Mouse (Mus musculus): ENCODE measurements at regions not wholly inside any gene's neighbourhood (a gene's known extent, or its start where the extent isn't known, plus 50 kb on each side); places are given as distances from the start of the nearest gene placed in this dataset.
A peak's percentile ranks its signal among the peaks of the same experiment; 100 is the strongest.

- DNase-seq (ENCODE audit: extremely low spot score): no peak
Measured at GRCm38 (mm10) chrX:13014051-13014450, 57.2 kb upstream of the Usp9x start.

DNA sequence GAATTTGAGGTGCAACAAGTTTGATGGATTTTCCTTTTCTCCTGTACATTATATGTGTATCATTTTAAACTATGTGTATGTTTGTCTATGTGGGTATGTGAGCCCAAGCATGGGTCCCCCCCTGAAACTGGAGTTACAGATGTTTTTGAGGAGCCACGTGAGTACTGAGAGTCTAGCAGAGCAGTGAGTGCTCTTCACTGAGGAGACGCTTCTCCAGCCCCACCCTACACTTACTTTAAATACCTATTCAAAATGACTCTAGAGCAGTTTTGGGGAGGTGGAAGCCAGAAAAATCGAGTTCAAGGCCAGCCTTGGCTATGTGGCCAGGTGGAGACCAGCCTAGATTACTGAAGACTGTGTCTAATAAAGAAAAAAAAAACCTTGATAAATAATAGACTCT is 58.2 kb upstream of the Usp9x start:
- no peak for DNase-seq (ENCODE audit: extremely low spot score)

- DNase-seq (ENCODE audit: extremely low spot score): no peak
Measured at GRCm38 (mm10) chrX:12990777-12991176, 80.5 kb upstream of the Usp9x start.

DNA sequence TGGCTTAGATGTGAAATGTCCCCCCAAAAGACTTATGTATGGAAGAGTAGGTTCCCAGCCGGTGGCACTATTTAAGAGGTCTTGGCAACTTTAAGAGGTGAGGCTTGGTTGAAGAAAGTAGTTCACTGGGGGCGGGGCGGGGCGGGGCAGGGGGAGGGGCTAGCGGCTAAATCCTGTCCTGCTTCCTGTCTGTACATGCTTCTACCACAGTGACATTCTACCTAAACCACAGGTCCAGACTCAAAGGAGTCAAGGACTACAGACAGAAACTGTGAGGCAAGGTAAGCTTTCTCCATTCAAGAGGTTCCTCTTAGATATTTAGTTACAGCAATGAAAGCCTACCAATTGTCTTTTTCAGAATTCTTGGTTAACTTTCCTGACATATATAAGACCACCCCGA is 93.6 kb upstream of the Usp9x start:
- DNase-seq (ENCODE audit: extremely low spot score): no peak

GRCm38 (mm10) chrX:12968979-12969746 is 102.1 kb upstream of the Usp9x start:
- no peak for DNase-seq (ENCODE audit: extremely low spot score)

- no peak for DNase-seq (ENCODE audit: extremely low spot score)
Measured at GRCm38 (mm10) chrX:12959467-12960314, 111.6 kb upstream of the Usp9x start.

- no peak for DNase-seq (ENCODE audit: extremely low spot score)
Measured at GRCm38 (mm10) chrX:12958873-12959272, 112.4 kb upstream of the Usp9x start.

GRCm38 (mm10) chrX:12950928-12951660 is 120.2 kb upstream of the Usp9x start:
- no peak for DNase-seq (ENCODE audit: extremely low spot score)

GRCm38 (mm10) chrX:12942451-12942850 is 128.8 kb upstream of the Usp9x start:
- DNase-seq (ENCODE audit: extremely low spot score): no peak

GRCm38 (mm10) chrX:12936406-12937172 is 134.7 kb upstream of the Usp9x start:
- peak; percentile 35 for DNase-seq (ENCODE audit: extremely low spot score)

DNA sequence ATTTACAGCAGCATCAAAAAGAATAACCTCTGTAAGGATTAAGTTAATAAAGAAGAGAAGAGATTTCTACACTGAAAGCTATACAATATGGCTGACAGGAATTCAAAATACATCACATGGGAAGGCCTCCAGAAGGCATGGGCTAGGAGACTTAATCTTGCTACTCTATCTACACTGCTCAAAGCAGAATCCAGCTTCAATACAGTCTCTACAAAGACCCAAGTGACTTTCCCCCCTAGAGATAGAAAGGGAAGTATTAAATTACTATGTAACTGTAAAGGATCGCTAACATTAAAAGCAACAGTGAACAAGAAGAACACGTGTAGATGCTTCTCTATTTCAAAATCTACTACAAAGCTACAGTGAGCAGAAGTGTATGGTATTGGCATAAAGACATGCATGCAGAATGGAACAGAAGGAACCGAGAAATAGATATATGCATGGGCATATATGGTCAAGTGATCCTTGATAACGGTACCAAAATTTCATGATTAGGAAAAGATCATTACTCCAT is 137.9 kb upstream of the Usp9x start:
- DNase-seq (ENCODE audit: extremely low spot score): no peak

DNA sequence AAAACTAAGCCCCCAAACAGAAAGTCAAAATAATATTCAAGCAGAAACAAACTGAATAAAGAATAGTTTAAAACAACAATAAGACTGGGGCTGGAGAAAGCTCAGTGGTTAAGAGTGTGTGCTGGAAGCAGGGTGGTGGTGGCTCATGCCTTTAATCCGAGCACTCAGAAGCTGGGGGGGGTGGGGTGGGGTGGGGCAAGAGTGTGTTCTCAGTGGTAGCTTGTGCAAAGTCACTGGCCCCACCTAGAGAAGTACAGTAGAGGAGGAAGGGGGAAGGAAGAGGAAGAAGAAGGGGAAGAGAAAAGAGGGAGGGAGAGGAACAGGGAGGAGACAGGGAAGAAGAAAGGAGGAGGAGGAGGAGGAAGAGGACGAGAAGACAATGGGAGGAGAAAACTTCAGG is 141.1 kb upstream of the Usp9x start:
- no peak for DNase-seq (ENCODE audit: extremely low spot score)

- peak; percentile 29 for DNase-seq (ENCODE audit: extremely low spot score)
Measured at GRCm38 (mm10) chrX:12927797-12928589, 143.3 kb upstream of the Usp9x start.

- DNase-seq (ENCODE audit: extremely low spot score): no peak
Measured at GRCm38 (mm10) chrX:12924705-12925644, 146.3 kb upstream of the Usp9x start.

- DNase-seq (ENCODE audit: extremely low spot score): no peak
Measured at GRCm38 (mm10) chrX:12919576-12919975, 151.7 kb upstream of the Usp9x start.

GRCm38 (mm10) chrX:12917105-12917504 is 154.2 kb upstream of the Usp9x start:
- no peak for DNase-seq (ENCODE audit: extremely low spot score)

- peak; percentile 18 for DNase-seq (ENCODE audit: extremely low spot score)
Measured at GRCm38 (mm10) chrX:12916684-12917083, 154.6 kb upstream of the Usp9x start.

DNA sequence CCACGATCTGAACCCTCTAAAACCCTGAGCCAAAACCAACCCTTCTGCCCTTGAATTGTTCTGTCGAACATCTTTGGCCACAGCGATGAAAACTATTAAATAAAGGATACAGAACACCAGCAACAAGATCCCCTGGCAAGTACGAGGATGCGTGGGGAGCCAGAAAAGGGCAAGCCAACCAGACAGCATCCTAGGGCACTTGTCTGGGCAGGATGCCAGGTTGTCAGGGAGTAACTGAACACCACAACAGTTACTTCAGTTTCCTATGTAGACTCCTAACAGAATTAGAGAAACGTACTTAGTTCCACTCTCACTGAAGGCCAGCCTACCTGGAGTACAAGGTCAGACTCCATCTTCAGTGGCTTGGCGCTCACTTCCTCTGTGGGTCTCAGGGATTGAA is 138.4 kb upstream of the Med14 start:
- DNase-seq (ENCODE audit: extremely low spot score): no peak

GRCm38 (mm10) chrX:12891468-12891867 is 129.6 kb upstream of the Med14 start:
- DNase-seq (ENCODE audit: extremely low spot score): no peak

DNA sequence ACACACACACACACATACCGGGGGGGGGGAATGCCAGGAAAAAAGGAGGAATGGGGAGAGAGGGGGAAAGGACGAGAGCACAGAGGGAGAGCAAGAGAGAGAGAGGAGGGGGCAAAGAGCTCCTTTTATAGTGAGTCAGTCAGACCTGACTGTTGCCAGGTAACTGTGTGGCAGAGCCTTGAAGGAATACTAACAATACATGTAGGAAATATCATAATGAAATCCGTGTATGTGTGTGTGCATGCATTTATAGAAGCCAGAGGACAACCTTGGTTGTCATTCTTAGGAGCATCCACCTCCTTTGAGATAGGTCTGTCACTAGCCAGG is 127.6 kb upstream of the Med14 start:
- DNase-seq (ENCODE audit: extremely low spot score): no peak
